Mouse (Mus musculus) embryonic facial prominence, embryonic 12.5 days (tissue): ENCODE results near the gene Cyb5r1. TPM values are rescaled to one million over a fixed set of nuclear protein-coding genes. Genes with fewer than 3 reads are reported as not detected.
"Not testable (repeated sequence)": the region's sequence is repeated elsewhere in the genome, so short reads cannot be mapped to it uniquely, and the experiment has no call there.

Source experiments
- ATAC-seq: fragments of 200-750 bp; cut with Nextera tagmentation; 2 replicates; pipeline ENCODE4 v1.8.0; 2017; ENCODE audit not compliant: insufficient number of reproducible peaks, insufficient read depth, low FRiP score, low TSS enrichment
- H3K27ac ChIP-seq: fragments of 300-500 bp; sonication (generic); 2 replicates; pipeline ENCODE4 v1.5.1; 2016; ENCODE audit warnings: mild to moderate bottlenecking
- H3K27me3 ChIP-seq: fragments of 300-500 bp; sonication (generic); 2 replicates; pipeline ENCODE4 v1.6.1; 2016; ENCODE audit warnings: mild to moderate bottlenecking, moderate library complexity
- H3K36me3 ChIP-seq: fragments of 300-500 bp; sonication (generic); 2 replicates; pipeline ENCODE4 v1.6.1; 2016; ENCODE audit warnings: mild to moderate bottlenecking
- H3K4me1 ChIP-seq: fragments of 300-500 bp; sonication (generic); 2 replicates; pipeline ENCODE4 v1.6.1; 2016
- H3K4me2 ChIP-seq: fragments of 300-500 bp; sonication (generic); replicated peaks from 2 replicates; pipeline ENCODE4 v1.6.1; 2016; ENCODE audit warnings: mild to moderate bottlenecking, moderate library complexity
- H3K4me3 ChIP-seq: fragments of 300-500 bp; sonication (generic); 2 replicates; pipeline ENCODE4 v1.5.1; 2016; ENCODE audit warnings: mild to moderate bottlenecking
- H3K9ac ChIP-seq: fragments of 300-500 bp; sonication (generic); 2 replicates; pipeline ENCODE4 v1.6.1; 2016; ENCODE audit warnings: mild to moderate bottlenecking, moderate library complexity
- H3K9me3 ChIP-seq: fragments of 300-500 bp; sonication (generic); 2 replicates; pipeline ENCODE4 v1.6.1; 2016; ENCODE audit warnings: mild to moderate bottlenecking, moderate library complexity
- WGBS: fragments of 180-500 bp; shearing (Covaris S2); methylation state at CpG from one replicate; pipeline ENCODE4 v1.1.7; 2016; 5-methylcytosine and 5-hydroxymethylcytosine counted together
- polyA plus RNA-seq: library from polyadenylated mRNA; unstranded; fragments of >200 nt; fragmentation: Nextera tagmentation; extraction: Ambion mirVana; gene quantifications from 2 replicates; pipeline ENCODE4 v1.2.1, GENCODE M21; 2016

The Cyb5r1 gene
- polyA plus RNA-seq, 1 experiment from 2014 or later: 38.0 TPM

- H3K36me3 ChIP-seq: peaks cover 12% of the 10 kb centered on the region
- ATAC-seq: peak; percentile 99
- peak within 1 kb of the TSS; percentile 94 for H3K4me3 ChIP-seq
- peak within 1 kb of the TSS; percentile 95 for H3K27ac ChIP-seq
- no peaks in the 10 kb centered on the region for H3K9me3 ChIP-seq
- H3K4me1 ChIP-seq: peaks cover 36% of the 10 kb centered on the region
- WGBS: under 1% methylated on average over 66 of the region's 77 CpGs
- peak within 1 kb of the TSS; percentile 94 for H3K9ac ChIP-seq
- H3K27me3 ChIP-seq: no peaks in the 10 kb centered on the region
- H3K4me2 ChIP-seq: peak within 1 kb of the TSS; percentile 59
These were observed 9.9 kb downstream of the Cyb5r1 start, which contains the start of gene Adipor1 for GRCm38 (mm10) chr1:134415168-134415831. Gene Adipor1 (plus strand): TSS chr1:134415378.

- H3K27me3 ChIP-seq: no peaks in the 10 kb centered on the region
- WGBS: 79% methylated on average over 2 of the region's 2 CpGs
- peaks cover 8% of the 10 kb centered on the region for H3K36me3 ChIP-seq
- no peak overlapping the region for H3K9ac ChIP-seq
- peaks cover 39% of the 10 kb centered on the region for H3K4me1 ChIP-seq
- H3K27ac ChIP-seq: no peak overlapping the region
- no peak overlapping the region for H3K4me2 ChIP-seq
- no peak for ATAC-seq
- no peaks in the 10 kb centered on the region for H3K9me3 ChIP-seq
- H3K4me3 ChIP-seq: no peak overlapping the region
These were observed 13.1 kb downstream of the Cyb5r1 start for GRCm38 (mm10) chr1:134418414-134418975.

DNA sequence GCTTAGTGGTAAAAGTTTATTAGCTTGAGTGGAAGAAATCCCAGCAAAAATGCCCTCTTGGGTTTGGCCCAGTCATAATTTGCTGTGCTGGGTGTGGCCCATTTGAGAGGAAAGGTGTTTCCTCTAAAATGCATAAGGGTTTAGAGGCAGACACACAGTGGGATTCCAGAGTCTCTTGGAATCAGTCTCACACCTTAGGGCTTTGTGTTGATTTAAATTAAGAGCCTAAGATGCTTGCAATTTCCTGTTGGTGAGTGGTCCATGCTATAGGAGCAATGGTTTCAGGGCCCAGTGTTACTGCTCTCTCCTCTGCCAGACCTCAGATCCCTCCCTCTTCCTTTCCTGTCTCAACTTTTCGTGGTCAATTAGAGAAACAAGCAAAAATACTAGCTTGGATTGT lies 13.8 kb downstream of the Cyb5r1 start:
- Histone ChIP-seq H3K4me1 (peaks cover 37% of the 10 kb centered on the region), H3K9ac (no peak overlapping the region), H3K27me3 (no peaks in the 10 kb centered on the region), H3K27ac (no peak overlapping the region), H3K4me2 (no peak overlapping the region), H3K4me3 (no peak overlapping the region), H3K36me3 (peaks cover 14% of the 10 kb centered on the region), H3K9me3 (no peaks in the 10 kb centered on the region)
- WGBS: 71% methylated on average over 1 of the region's 1 CpGs
- no peak for ATAC-seq

GRCm38 (mm10) chr1:134419751-134420458 lies 14.5 kb downstream of the Cyb5r1 start:
- no peaks in the 10 kb centered on the region for H3K9me3 ChIP-seq
- H3K4me3 ChIP-seq: no peak overlapping the region
- H3K27ac ChIP-seq: no peak overlapping the region
- no peak overlapping the region for H3K9ac ChIP-seq
- no peaks in the 10 kb centered on the region for H3K27me3 ChIP-seq
- no peak overlapping the region for H3K4me2 ChIP-seq
- H3K4me1 ChIP-seq: peaks cover 32% of the 10 kb centered on the region
- peaks cover 21% of the 10 kb centered on the region for H3K36me3 ChIP-seq
- 62% methylated on average over 5 of the region's 5 CpGs for WGBS
- no peak for ATAC-seq

DNA sequence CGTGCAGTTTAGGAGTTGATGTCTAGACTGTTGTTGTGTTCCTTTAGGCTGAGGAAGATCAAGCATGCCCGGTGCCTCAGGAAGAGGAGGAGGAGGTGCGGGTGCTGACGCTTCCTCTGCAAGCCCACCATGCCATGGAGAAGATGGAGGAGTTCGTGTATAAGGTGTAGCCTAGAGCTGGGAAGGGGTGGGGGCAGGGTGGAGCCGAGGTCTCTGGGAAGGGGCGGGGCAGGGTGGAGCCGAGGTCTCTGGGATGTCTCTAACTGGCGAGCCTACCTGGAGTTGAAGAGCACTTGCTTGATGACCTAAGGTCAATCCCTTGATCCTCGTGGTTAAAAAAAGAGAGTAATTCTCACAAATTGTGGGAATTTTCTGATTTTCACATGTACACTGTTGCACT lies 18.6 kb downstream of the Cyb5r1 start:
- Histone ChIP-seq H3K4me1 (peaks cover 16% of the 10 kb centered on the region; the same call in 1 of the 2 replicates), H3K4me3 (no peak overlapping the region), H3K4me2 (no peak overlapping the region), H3K27ac (no peak overlapping the region), H3K36me3 (peaks cover 60% of the 10 kb centered on the region), H3K27me3 (no peaks in the 10 kb centered on the region), H3K9me3 (no peaks in the 10 kb centered on the region), H3K9ac (no peak overlapping the region)
- ATAC-seq: no peak
- 73% methylated on average over 10 of the region's 10 CpGs for WGBS

GRCm38 (mm10) chr1:134426289-134426688 lies 20.9 kb downstream of the Cyb5r1 start:
- no peaks in the 10 kb centered on the region for H3K27me3 ChIP-seq
- 79% methylated on average over 5 of the region's 5 CpGs for WGBS
- H3K9ac ChIP-seq: no peak overlapping the region
- ATAC-seq: no peak
- no peaks in the 10 kb centered on the region for H3K9me3 ChIP-seq
- no peak overlapping the region for H3K4me2 ChIP-seq
- H3K27ac ChIP-seq: no peak overlapping the region
- H3K36me3 ChIP-seq: peaks cover 77% of the 10 kb centered on the region
- H3K4me1 ChIP-seq: no peaks in the 10 kb centered on the region
- no peak overlapping the region for H3K4me3 ChIP-seq

GRCm38 (mm10) chr1:134433002-134433401 lies 27.6 kb downstream of the Cyb5r1 start:
- ATAC-seq: no peak
- H3K4me1 ChIP-seq: no peaks in the 10 kb centered on the region
- WGBS: 83% methylated on average over 10 of the region's 10 CpGs
- H3K4me3 ChIP-seq: no peak overlapping the region
- no peak overlapping the region for H3K4me2 ChIP-seq
- H3K9ac ChIP-seq: no peak overlapping the region
- peaks cover 51% of the 10 kb centered on the region for H3K36me3 ChIP-seq
- H3K27me3 ChIP-seq: no peaks in the 10 kb centered on the region
- no peaks in the 10 kb centered on the region for H3K9me3 ChIP-seq
- no peak overlapping the region for H3K27ac ChIP-seq

GRCm38 (mm10) chr1:134433473-134433872 lies 28.1 kb downstream of the Cyb5r1 start:
- no peaks in the 10 kb centered on the region for H3K9me3 ChIP-seq
- no peak overlapping the region for H3K4me2 ChIP-seq
- 93% methylated on average over 4 of the region's 4 CpGs for WGBS
- H3K27ac ChIP-seq: no peak overlapping the region
- no peak overlapping the region for H3K9ac ChIP-seq
- H3K27me3 ChIP-seq: no peaks in the 10 kb centered on the region
- H3K36me3 ChIP-seq: peaks cover 47% of the 10 kb centered on the region
- no peak overlapping the region for H3K4me3 ChIP-seq
- ATAC-seq: no peak
- H3K4me1 ChIP-seq: no peaks in the 10 kb centered on the region

DNA sequence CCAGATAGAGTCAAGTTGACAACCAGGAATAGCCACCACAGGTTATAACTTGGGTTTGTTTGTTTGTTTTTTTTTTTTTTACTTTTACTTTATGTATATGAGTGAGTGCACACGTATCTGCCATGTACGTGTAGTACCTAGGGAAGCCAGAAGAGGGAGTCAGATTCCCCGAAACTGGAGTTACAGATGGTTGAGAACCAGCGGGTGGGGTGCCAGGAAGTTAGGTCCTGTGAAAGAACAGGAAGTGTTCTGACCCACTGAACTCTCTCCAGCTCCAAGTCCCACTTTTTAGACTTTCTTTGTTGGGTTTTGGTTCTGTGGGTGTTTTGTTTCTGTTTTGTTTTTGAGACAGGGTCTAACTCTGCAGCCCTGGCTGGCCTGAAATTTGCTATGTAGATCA lies 30.1 kb downstream of the Cyb5r1 start:
- H3K4me3 ChIP-seq: no peak overlapping the region
- no peaks in the 10 kb centered on the region for H3K27me3 ChIP-seq
- no peak overlapping the region for H3K9ac ChIP-seq
- ATAC-seq: no peak
- WGBS: 21% methylated on average over 4 of the region's 4 CpGs
- no peaks in the 10 kb centered on the region for H3K4me1 ChIP-seq
- no peak overlapping the region for H3K27ac ChIP-seq
- peaks cover 31% of the 10 kb centered on the region for H3K36me3 ChIP-seq
- H3K4me2 ChIP-seq: no peak overlapping the region
- H3K9me3 ChIP-seq: no peaks in the 10 kb centered on the region

GRCm38 (mm10) chr1:134440437-134440836 lies 35.1 kb downstream of the Cyb5r1 start:
- ATAC-seq: no peak
- Histone ChIP-seq H3K4me2 (no peak overlapping the region), H3K36me3 (no peaks in the 10 kb centered on the region), H3K9ac (no peak overlapping the region), H3K4me3 (no peak overlapping the region), H3K27me3 (no peaks in the 10 kb centered on the region), H3K9me3 (no peaks in the 10 kb centered on the region), H3K27ac (no peak overlapping the region), H3K4me1 (no peaks in the 10 kb centered on the region)
- 89% methylated on average over 6 of the region's 6 CpGs for WGBS

DNA sequence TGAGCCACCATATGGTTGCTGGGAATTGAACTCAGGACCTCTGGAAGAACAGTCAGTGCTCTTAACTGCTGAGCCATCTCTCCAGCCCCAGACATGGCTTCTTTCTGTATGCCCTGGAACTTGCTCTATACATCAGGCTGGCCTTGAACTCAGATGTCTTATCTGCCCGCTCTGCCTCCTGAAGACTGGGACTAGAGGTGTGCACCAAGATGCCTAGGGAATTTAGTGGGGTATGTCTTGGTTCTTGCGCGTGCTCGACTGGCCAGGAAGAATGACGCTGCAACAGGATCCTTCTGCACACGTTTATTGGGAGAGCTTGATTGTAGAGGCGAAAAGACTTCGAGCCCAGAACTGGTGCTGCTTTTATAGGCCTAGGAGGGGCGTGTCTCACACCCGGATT lies 36.4 kb downstream of the Cyb5r1 start:
- WGBS: 90% methylated on average over 8 of the region's 10 CpGs
- H3K9ac ChIP-seq, H3K4me3 ChIP-seq, H3K9me3 ChIP-seq, ATAC-seq, H3K4me2 ChIP-seq, H3K36me3 ChIP-seq, H3K27ac ChIP-seq, H3K4me1 ChIP-seq, H3K27me3 ChIP-seq: not testable (repeated sequence)

DNA sequence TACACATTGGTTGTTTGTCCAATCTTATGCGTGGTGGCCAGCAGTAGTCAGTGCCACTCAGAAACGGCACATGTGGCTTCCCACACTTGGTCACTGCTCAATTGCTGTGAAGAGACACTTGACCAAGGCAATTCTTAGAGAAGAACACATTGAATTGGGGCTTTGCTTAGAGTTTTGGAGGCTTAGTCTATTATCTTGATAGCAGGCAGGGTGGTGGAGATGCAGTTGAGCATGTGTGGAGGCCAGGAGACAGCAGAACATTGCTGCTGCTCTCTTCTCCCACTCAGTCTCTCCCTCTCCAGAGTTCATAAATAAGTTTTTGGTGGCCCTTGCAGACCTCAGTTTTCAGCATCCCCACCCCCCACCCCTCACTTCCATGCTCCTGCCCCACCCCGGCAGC lies 37.0 kb downstream of the Cyb5r1 start:
- no peaks in the 10 kb centered on the region for H3K27me3 ChIP-seq
- H3K4me2 ChIP-seq: no peak overlapping the region
- H3K9ac ChIP-seq: no peak overlapping the region
- ATAC-seq: no peak
- H3K27ac ChIP-seq: no peak overlapping the region
- no peaks in the 10 kb centered on the region for H3K36me3 ChIP-seq
- no peaks in the 10 kb centered on the region for H3K4me1 ChIP-seq
- no peaks in the 10 kb centered on the region for H3K9me3 ChIP-seq
- WGBS: 93% methylated on average over 3 of the region's 3 CpGs
- no peak overlapping the region for H3K4me3 ChIP-seq
